ENCODE assay signal across 23 mouse cellular contexts in genomic region chr5:146923547-146923946, GRCm38 (mm10). TPM values are rescaled to one million over a fixed set of nuclear protein-coding genes. Genes with fewer than 3 reads are reported as not detected.
A peak's percentile ranks its signal among the peaks of the same experiment; 100 is the strongest.
DNase-seq lines count a peak whose midpoint lies in the region; ATAC-seq and TF ChIP-seq lines count a peak whose summit lies in the region.
"Had no signal": no experiment of that assay in that cellular context is flagged by ENCODE, and none has a peak within 500 bp of the region (broad histone marks: within the 10 kb centered on the region; RNA-seq: fewer than 3 reads in every experiment).

No protein-coding gene starts in this region.

- intact Hi-C loops in left cerebral cortex, postnatal 4 days (cut with DNase I): no loop called here

- ATAC-seq in kidney, postnatal 0 days (replicated peaks; ENCODE audit: low FRiP score, low read depth): no peak
- no peak for ATAC-seq in inflammation-experienced regulatory T-cells, adult 6 months
- ATAC-seq: forebrain, embryonic 14.5 days; forebrain, embryonic 16.5 days had no signal

- in situ Hi-C loops in ES-E14 (cut with MboI; ENCODE audit: low sequenced_read_pairs in 2 of 2, unreplicated experiment in 2 of 2): no loop called here

- no peaks in the 10 kb centered on the region for H3K36me3 ChIP-seq in kidney, postnatal 0 days (ENCODE audit: insufficient read depth, low read length)
- no peaks in the 10 kb centered on the region for H3K36me3 ChIP-seq in ES-E14 (ENCODE audit: control insufficient read depth, insufficient read depth, low read length, poor library complexity, severe bottlenecking)
- H3K36me3 ChIP-seq: embryonic facial prominence, embryonic 13.5 days; embryonic facial prominence, embryonic 15.5 days; forebrain, embryonic 10.5 days; forebrain, embryonic 12.5 days had no signal

- H3K27me3 ChIP-seq in kidney, postnatal 0 days (ENCODE audit: insufficient read depth, low read length): no peaks in the 10 kb centered on the region
- H3K27me3 ChIP-seq: embryonic facial prominence, embryonic 13.5 days; embryonic facial prominence, embryonic 15.5 days had no signal

- H3K9ac ChIP-seq in kidney, postnatal 0 days (ENCODE audit: low read depth, low read length): no peak overlapping the region
- no peak overlapping the region for H3K9ac ChIP-seq in ES-E14 (ENCODE audit: insufficient read depth, low read depth, low read length, poor library complexity, severe bottlenecking)
- H3K9ac ChIP-seq: embryonic facial prominence, embryonic 13.5 days; embryonic facial prominence, embryonic 15.5 days; forebrain, embryonic 12.5 days had no signal

- DNase-seq in kidney, postnatal 0 days (ENCODE audit: low spot score): peak; percentile 10
- DNase-seq in kidney, postnatal 10 days: no peak
- no peak for DNase-seq in ES-E14 (ENCODE audit: low read depth, low spot score)
- peak; percentile 82 for DNase-seq in ZHBTc4 (ENCODE audit: low read depth, low spot score)
- DNase-seq in left cerebral cortex, postnatal 4 days: no peak
- no peak for DNase-seq in adipocyte (ENCODE audit: low spot score)
- DNase-seq: adrenal gland, adult 8-10 months; adrenal gland, postnatal 14 days; adrenal gland, postnatal 36 days; cerebellum, adult 11-12 months; cerebellum, adult 2 months; cerebellum, adult 9-10 months; cerebellum, postnatal 10 days; cerebellum, postnatal 25 days; embryo, embryonic 11 days had no signal

- H3K9me3 ChIP-seq in kidney, postnatal 0 days (replicated peaks; ENCODE audit: low read length): no peaks in the 10 kb centered on the region
- H3K9me3 ChIP-seq in ES-E14 (ENCODE audit: control insufficient read depth, insufficient read depth, low read depth, low read length): no peaks in the 10 kb centered on the region
- H3K9me3 ChIP-seq: embryonic facial prominence, embryonic 13.5 days; embryonic facial prominence, embryonic 15.5 days; forebrain, embryonic 10.5 days; forebrain, embryonic 12.5 days had no signal

- 49% methylated on average over 5 of the region's 5 CpGs for WGBS in kidney, postnatal 0 days

- TF ChIP-seq CTCF in kidney, postnatal 0 days (IDR thresholded peaks at IDR 0.05; ENCODE audit: low read depth): no peak

- no peak overlapping the region for H3K4me3 ChIP-seq in kidney, postnatal 0 days (replicated peaks; ENCODE audit: low read depth, low read length)
- H3K4me3 ChIP-seq in ES-E14 (ENCODE audit: insufficient read depth in 1 of 2, low read depth in 1 of 2, low read length in 2 of 2, poor library complexity in 1 of 2, severe bottlenecking in 1 of 2): no peak overlapping the region
- H3K4me3 ChIP-seq: embryonic facial prominence, embryonic 13.5 days; embryonic facial prominence, embryonic 15.5 days; erythroblast, embryonic 14.5 days; forebrain, embryonic 10.5 days; forebrain, embryonic 12.5 days had no signal

- peaks cover 7% of the 10 kb centered on the region; the same call in 1 of the 2 replicates for H3K4me1 ChIP-seq in kidney, postnatal 0 days (replicated peaks; ENCODE audit: insufficient read depth, low read length)
- peaks cover 3 to 19% of the 10 kb centered on the region in 2 experiments; a peak in 3 of 4 replicates for H3K4me1 ChIP-seq in ES-E14 (ENCODE audit: control insufficient read depth in 2 of 2, insufficient read depth in 2 of 2, low read length in 2 of 2, poor library complexity in 1 of 2)

- no peak overlapping the region for H3K27ac ChIP-seq in kidney, postnatal 0 days
- H3K27ac ChIP-seq in ES-E14 (ENCODE audit: insufficient read depth, low read depth, low read length, poor library complexity, severe bottlenecking): peak overlapping the region; percentile 52; the same call in 1 of the 2 replicates
- H3K27ac ChIP-seq: embryonic facial prominence, embryonic 13.5 days; embryonic facial prominence, embryonic 15.5 days; forebrain, embryonic 10.5 days; forebrain, embryonic 12.5 days had no signal

- no peak overlapping the region for H3K4me2 ChIP-seq in kidney, postnatal 0 days (ENCODE audit: low read length)
- H3K4me2 ChIP-seq: embryonic facial prominence, embryonic 13.5 days; embryonic facial prominence, embryonic 15.5 days; forebrain, embryonic 12.5 days had no signal

TF ChIP-seq in ES-E14, 5 proteins besides CTCF, POLR2A, EP300 and RAD21:
- TF ChIP-seq ZC3H11A (IDR thresholded peaks at IDR 0.05; ENCODE audit: borderline replicate concordance, low read depth, low read length) (no peak), ZNF384 (IDR thresholded peaks at IDR 0.05; ENCODE audit: low read depth, low read length) (no peak), CHD2 (IDR thresholded peaks at IDR 0.05; ENCODE audit: low read depth, low read length) (no peak), MAFK (IDR thresholded peaks at IDR 0.05; ENCODE audit: insufficient read depth, low read depth, low read length) (no peak), HCFC1 (IDR thresholded peaks at IDR 0.05; ENCODE audit: borderline replicate concordance, insufficient read depth, low read length) (no peak)

RNA-seq across cellular contexts. Expression of gene Gtf3a, which starts 24.9 kb away (rescaled TPM):
- 112 TPM in 2 replicates for polyA plus RNA-seq in kidney, postnatal 0 days (2015; fragmentation: Nextera tagmentation; extraction: Ambion mirVana)
- total RNA-seq in ES-E14 (2012; rRNA removed): 72.3 and 80.4 TPM in 2 replicates
- polyA plus RNA-seq in inflammation-experienced regulatory T-cells, adult 6 months (2017; shearing (Covaris generic)): 10 to 100 TPM; 13.5 to 44.2 (median 38.2) TPM
- 10 to 100 TPM; 43.5 to 49.4 TPM for total RNA-seq in left cerebral cortex, postnatal 4 days (2021)

RNA-seq across cellular contexts. Expression of gene Mtif3, which starts 40.1 kb away (rescaled TPM):
- 30.6 and 32.3 TPM in 2 replicates for polyA plus RNA-seq in kidney, postnatal 0 days (2015; fragmentation: Nextera tagmentation; extraction: Ambion mirVana)
- total RNA-seq in ES-E14 (2012; rRNA removed): 16.1 and 17.9 TPM in 2 replicates
- polyA plus RNA-seq in inflammation-experienced regulatory T-cells, adult 6 months (2017; shearing (Covaris generic)): 10 to 100 TPM; 44.4 to 59.1 (median 50.4) TPM
- 10 to 100 TPM; 16.0 to 16.6 TPM for total RNA-seq in left cerebral cortex, postnatal 4 days (2021)

Comparison
In these comparisons a context has a peak if more than half of its experiments do, and no peak if none do; other contexts are left out.
1. DNase-seq: peak in kidney, postnatal 0 days (single experiment) and ZHBTc4 (single experiment); none in kidney, postnatal 10 days (single experiment), ES-E14 (single experiment), left cerebral cortex, postnatal 4 days (single experiment) and adipocyte (single experiment).